Mouse (Mus musculus) kidney, embryonic 14.5 days (tissue): ENCODE results near the gene Tbc1d4. TPM values are rescaled to one million over a fixed set of nuclear protein-coding genes. Genes with fewer than 3 reads are reported as not detected.
A peak's percentile ranks its signal among the peaks of the same experiment; 100 is the strongest.
"Not testable (repeated sequence)": the region's sequence is repeated elsewhere in the genome, so short reads cannot be mapped to it uniquely, and the experiment has no call there.

Experiments
- ATAC-seq: fragments of 200-750 bp; cut with Nextera tagmentation; 2 replicates; pipeline ENCODE4 v1.8.0; 2017; ENCODE audit warnings: moderate number of reproducible peaks, mild to moderate bottlenecking, moderate TSS enrichment, moderate library complexity; ENCODE audit not compliant: low FRiP score, low TSS enrichment
- H3K27ac ChIP-seq: fragments of 300-500 bp; sonication (generic); 2 replicates; pipeline ENCODE4 v1.5.1; 2014; ENCODE audit warnings: low read depth, mild to moderate bottlenecking, low read length, moderate library complexity, mixed read lengths
- H3K27me3 ChIP-seq: fragments of 300-500 bp; sonication (generic); 2 replicates; pipeline ENCODE4 v1.6.1; 2014; ENCODE audit warnings: mild to moderate bottlenecking, low read length; ENCODE audit not compliant: control insufficient read depth, insufficient read depth
- H3K36me3 ChIP-seq: fragments of 300-500 bp; sonication (generic); 2 replicates; pipeline ENCODE4 v1.6.1; 2014; ENCODE audit warnings: low read length, mixed read lengths; ENCODE audit not compliant: control insufficient read depth, insufficient read depth
- H3K4me1 ChIP-seq: fragments of 300-500 bp; sonication (generic); 2 replicates; pipeline ENCODE4 v1.6.1; 2014; ENCODE audit warnings: low read length, mixed read lengths; ENCODE audit not compliant: control insufficient read depth, insufficient read depth
- H3K4me2 ChIP-seq: fragments of 300-500 bp; sonication (generic); replicated peaks from 2 replicates; pipeline ENCODE4 v1.6.1; 2014; ENCODE audit warnings: low read depth, mild to moderate bottlenecking, low read length
- H3K4me3 ChIP-seq: fragments of 300-500 bp; sonication (generic); 2 replicates; pipeline ENCODE4 v1.5.1; 2014; ENCODE audit warnings: mild to moderate bottlenecking, low read length
- H3K9ac ChIP-seq: fragments of 300-500 bp; sonication (generic); 2 replicates; pipeline ENCODE4 v1.6.1; 2014; ENCODE audit warnings: low read depth, mild to moderate bottlenecking, low read length, moderate library complexity
- H3K9me3 ChIP-seq: fragments of 300-500 bp; sonication (generic); 2 replicates; pipeline ENCODE4 v1.6.1; 2016; ENCODE audit warnings: low read length; ENCODE audit not compliant: control insufficient read depth
- WGBS: fragments of 180-500 bp; shearing (Covaris S2); extraction: QIAGEN DNeasy Blood & Tissue Kit; methylation state at CpG from one replicate; pipeline ENCODE4 v1.1.7; 2014; 5-methylcytosine and 5-hydroxymethylcytosine counted together
- polyA plus RNA-seq: library from polyadenylated mRNA; unstranded; fragments of >200 nt; fragmentation: Nextera tagmentation; extraction: Ambion mirVana; gene quantifications from 2 replicates; pipeline ENCODE4 v1.2.1, GENCODE M21; 2014

Gene Tbc1d4
- polyA plus RNA-seq, 1 experiment from 2014 or later = 16.8 TPM

- Histone ChIP-seq H3K27me3 (no peaks in the 10 kb centered on the region), H3K4me2 (no peak overlapping the region), H3K9ac (no peak overlapping the region), H3K36me3 (no peaks in the 10 kb centered on the region), H3K27ac (no peak overlapping the region), H3K4me3 (no peak overlapping the region), H3K4me1 (peaks cover 10% of the 10 kb centered on the region; the same call in 1 of the 2 replicates), H3K9me3 (no peaks in the 10 kb centered on the region)
- 21% methylated on average over 3 of the region's 3 CpGs for WGBS
- ATAC-seq = peak; percentile 72
These were observed 6.1 kb downstream of the Tbc1d4 start for GRCm38 (mm10) chr14:101602851-101603250.

GRCm38 (mm10) chr14:101597096-101597715, 11.8 kb downstream of the Tbc1d4 start:
- no peak overlapping the region for H3K27ac ChIP-seq
- H3K9ac ChIP-seq = no peak overlapping the region
- no peaks in the 10 kb centered on the region for H3K9me3 ChIP-seq
- ATAC-seq = no peak
- H3K27me3 ChIP-seq = no peaks in the 10 kb centered on the region
- no peak overlapping the region for H3K4me3 ChIP-seq
- no peaks in the 10 kb centered on the region for H3K36me3 ChIP-seq
- H3K4me2 ChIP-seq = no peak overlapping the region
- H3K4me1 ChIP-seq = no peaks in the 10 kb centered on the region
- WGBS = 94% methylated on average over 13 of the region's 14 CpGs

GRCm38 (mm10) chr14:101596691-101597090, 12.3 kb downstream of the Tbc1d4 start:
- H3K9me3 ChIP-seq = no peaks in the 10 kb centered on the region
- H3K4me1 ChIP-seq = no peaks in the 10 kb centered on the region
- H3K36me3 ChIP-seq = no peaks in the 10 kb centered on the region
- 96% methylated on average over 9 of the region's 9 CpGs for WGBS
- no peaks in the 10 kb centered on the region for H3K27me3 ChIP-seq
- no peak overlapping the region for H3K9ac ChIP-seq
- no peak for ATAC-seq
- no peak overlapping the region for H3K27ac ChIP-seq
- no peak overlapping the region for H3K4me2 ChIP-seq
- H3K4me3 ChIP-seq = no peak overlapping the region

- no peak overlapping the region for H3K27ac ChIP-seq
- no peaks in the 10 kb centered on the region for H3K27me3 ChIP-seq
- no peak overlapping the region for H3K4me2 ChIP-seq
- no peak overlapping the region for H3K9ac ChIP-seq
- no peaks in the 10 kb centered on the region for H3K9me3 ChIP-seq
- no peak for ATAC-seq
- no peaks in the 10 kb centered on the region for H3K4me1 ChIP-seq
- H3K36me3 ChIP-seq = no peaks in the 10 kb centered on the region
- WGBS = 91% methylated on average over 13 of the region's 13 CpGs
- no peak overlapping the region for H3K4me3 ChIP-seq
These were observed 13.5 kb downstream of the Tbc1d4 start for GRCm38 (mm10) chr14:101595301-101596080.

DNA sequence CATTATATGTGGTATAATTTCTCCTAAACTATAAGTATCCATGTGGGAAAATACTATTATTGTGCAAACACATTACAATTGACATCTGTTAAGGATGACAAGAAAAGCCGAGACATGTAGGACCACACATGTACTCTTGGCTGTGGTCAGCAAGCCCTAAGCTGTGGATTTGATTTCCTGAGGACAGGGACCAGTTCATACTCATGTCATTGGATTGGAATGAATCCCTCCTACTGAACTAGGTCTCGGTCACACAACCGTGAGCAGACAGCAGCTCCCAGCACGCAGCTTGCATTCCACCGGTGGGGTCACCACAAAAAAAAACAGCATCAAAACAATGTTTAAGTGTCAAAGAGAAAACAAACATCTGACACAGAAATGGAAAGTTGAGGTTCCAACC, 15.0 kb downstream of the Tbc1d4 start:
- H3K4me1 ChIP-seq = no peaks in the 10 kb centered on the region
- H3K4me3 ChIP-seq = no peak overlapping the region
- no peak overlapping the region for H3K27ac ChIP-seq
- H3K9me3 ChIP-seq = no peaks in the 10 kb centered on the region
- H3K36me3 ChIP-seq = no peaks in the 10 kb centered on the region
- H3K9ac ChIP-seq = no peak overlapping the region
- no peak for ATAC-seq
- 48% methylated on average over 5 of the region's 5 CpGs for WGBS
- no peaks in the 10 kb centered on the region for H3K27me3 ChIP-seq
- no peak overlapping the region for H3K4me2 ChIP-seq

DNA sequence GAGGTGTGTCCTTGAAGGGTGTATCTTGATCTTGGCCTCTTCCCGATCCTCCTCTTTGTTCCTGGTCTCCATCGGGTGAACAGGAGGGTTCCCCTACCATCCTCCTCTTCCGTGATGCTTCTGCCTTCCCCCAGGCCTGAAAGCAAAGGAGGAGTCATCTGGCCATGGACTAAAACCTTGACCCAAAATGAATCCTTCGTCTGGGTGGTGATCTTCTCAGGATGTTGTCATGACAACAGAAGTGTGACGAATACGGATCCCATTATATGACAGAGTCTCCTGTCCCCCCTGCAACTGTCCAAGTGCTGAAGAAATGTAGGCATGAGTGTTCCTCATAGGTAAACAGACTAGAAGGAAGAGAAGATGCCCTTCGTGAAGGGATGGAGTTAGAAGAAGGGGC, 15.7 kb downstream of the Tbc1d4 start:
- Histone ChIP-seq H3K4me2 (no peak overlapping the region), H3K9me3 (no peaks in the 10 kb centered on the region), H3K4me3 (no peak overlapping the region), H3K36me3 (no peaks in the 10 kb centered on the region), H3K27me3 (no peaks in the 10 kb centered on the region), H3K4me1 (no peaks in the 10 kb centered on the region), H3K9ac (no peak overlapping the region), H3K27ac (no peak overlapping the region)
- WGBS = 81% methylated on average over 7 of the region's 7 CpGs
- ATAC-seq = no peak

- Histone ChIP-seq H3K27ac (no peak overlapping the region), H3K9me3 (no peaks in the 10 kb centered on the region), H3K4me1 (no peaks in the 10 kb centered on the region), H3K27me3 (no peaks in the 10 kb centered on the region), H3K36me3 (no peaks in the 10 kb centered on the region), H3K4me2 (no peak overlapping the region), H3K4me3 (no peak overlapping the region), H3K9ac (no peak overlapping the region)
- no peak for ATAC-seq
- WGBS = 93% methylated on average over 5 of the region's 5 CpGs
These were observed 17.9 kb downstream of the Tbc1d4 start for GRCm38 (mm10) chr14:101591101-101591500.

DNA sequence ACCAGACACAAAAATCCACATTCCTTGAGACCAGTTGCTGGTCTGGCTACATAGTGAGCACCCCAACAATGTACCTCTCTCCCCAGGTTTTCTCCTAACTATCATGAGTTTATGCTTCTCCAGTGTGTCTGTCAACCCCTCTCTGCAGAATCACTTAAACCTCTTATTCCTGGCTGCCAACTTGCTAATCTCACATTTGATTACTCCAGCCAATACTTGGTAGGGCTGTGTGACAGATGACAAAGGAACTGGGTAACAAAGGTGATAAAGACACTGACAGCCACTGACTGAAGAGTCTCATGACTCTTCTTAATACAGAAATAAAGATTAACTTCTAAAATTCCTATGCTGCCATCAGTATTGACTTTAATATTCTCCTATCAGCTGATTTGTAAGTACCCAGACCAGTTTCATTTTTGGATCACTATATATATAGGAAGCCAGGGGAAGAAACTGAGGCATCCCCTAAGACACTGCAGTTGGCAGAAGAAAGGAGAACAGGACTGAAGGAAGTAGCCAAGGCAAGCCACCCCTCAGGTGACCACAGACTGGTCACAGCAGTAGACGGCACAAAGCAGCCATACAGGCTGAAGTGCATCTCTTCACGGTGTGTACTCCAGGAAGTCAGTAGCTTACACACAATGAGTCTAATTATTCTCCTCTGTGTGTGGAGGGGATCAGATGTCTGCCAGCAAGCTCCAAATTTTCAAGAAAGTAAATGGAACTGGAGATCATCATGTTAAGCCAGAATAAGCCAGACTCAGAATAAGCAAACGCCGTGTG, 20.6 kb downstream of the Tbc1d4 start:
- peak; percentile 44; the same call in 1 of the 2 replicates for ATAC-seq
- not testable (repeated sequence) for H3K9ac ChIP-seq

More for the DNA sequence above, 20.6 kb downstream of the Tbc1d4 start:
- not testable (repeated sequence) for H3K36me3 ChIP-seq, H3K4me1 ChIP-seq, H3K27me3 ChIP-seq, H3K4me2 ChIP-seq, H3K27ac ChIP-seq, H3K9me3 ChIP-seq, H3K4me3 ChIP-seq
- 92% methylated on average over 2 of the region's 4 CpGs for WGBS
